Mouse (Mus musculus): ENCODE results near the gene Tcp11.

DNA sequence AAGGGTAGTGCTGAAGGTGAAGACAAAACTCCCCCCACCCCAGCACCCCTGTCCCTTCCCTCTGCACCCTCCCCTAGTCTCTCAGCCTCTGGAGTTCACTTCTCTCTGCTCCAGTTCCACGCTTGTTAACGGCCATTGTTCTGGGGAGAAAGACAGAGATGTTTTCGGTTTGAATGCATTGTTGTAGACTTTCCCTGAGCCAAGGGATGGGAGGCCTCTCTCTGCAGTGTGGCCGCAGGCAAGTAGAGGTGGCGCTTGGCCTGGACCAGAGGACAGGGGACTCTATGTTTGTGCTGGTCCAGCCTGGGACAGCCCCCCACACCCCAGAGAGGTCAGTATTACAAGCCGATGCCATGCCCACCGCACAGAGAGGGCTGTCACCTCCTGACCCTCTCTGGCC lies 43.2 kb upstream of the Tcp11 start:
- TF ChIP-seq CTCF (IDR thresholded peaks at IDR 0.05; ENCODE audit: insufficient read depth, low read length) (no peak), POLR2A (IDR thresholded peaks at IDR 0.05; ENCODE audit: borderline replicate concordance, extremely low read depth, low read depth, low read length) (no peak)

Measured in lung, adult 2 months (tissue).